Mouse (Mus musculus) embryonic fibroblast, embryonic 13.5 days (primary cell): ENCODE measurements at regions not wholly inside any gene's neighbourhood (a gene's known extent, or its start where the extent isn't known, plus 50 kb on each side); places are given as distances from the start of the nearest gene placed in this dataset.

Experiments used
- H3K27ac ChIP-seq: 2 replicates; pipeline ENCODE4 v1.5.1; 2012; ENCODE audit warnings: low read length, control low read depth, inconsistent platforms; ENCODE audit not compliant: insufficient read depth
- H3K4me1 ChIP-seq: 2 replicates; pipeline ENCODE4 v1.6.1; 2011; ENCODE audit warnings: low read length; ENCODE audit not compliant: control insufficient read depth, insufficient read depth
- H3K4me3 ChIP-seq: 2 replicates; pipeline ENCODE4 v1.5.1; 2011; ENCODE audit warnings: mild to moderate bottlenecking, control low read depth, low read length; ENCODE audit not compliant: insufficient read depth
- CTCF ChIP-seq: IDR thresholded peaks from 2 replicates; pipeline ENCODE4 v1.5.1; 2011; ENCODE audit warnings: mild to moderate bottlenecking, control low read depth, low read length, moderate library complexity, borderline replicate concordance; ENCODE audit not compliant: insufficient read depth
- POLR2A ChIP-seq: IDR thresholded peaks from 2 replicates; pipeline ENCODE4 v1.6.1; 2011; ENCODE audit warnings: low read depth, mild to moderate bottlenecking, control low read depth, low read length, moderate library complexity

- H3K4me3 ChIP-seq: no peak overlapping the region
- TF ChIP-seq POLR2A: no peak
- TF ChIP-seq CTCF: no peak
- no peaks in the 10 kb centered on the region for H3K4me1 ChIP-seq
- H3K27ac ChIP-seq: no peak overlapping the region; the same call in 1 of the 2 replicates
Observed at GRCm38 (mm10) chr3:139780054-139780453, 574.6 kb downstream of the Stpg2 start.

GRCm38 (mm10) chr3:139783406-139783805 lies 577.9 kb downstream of the Stpg2 start:
- H3K4me1 ChIP-seq: no peaks in the 10 kb centered on the region
- no peak for TF ChIP-seq CTCF
- no peak for TF ChIP-seq POLR2A
- H3K27ac ChIP-seq: no peak overlapping the region
- H3K4me3 ChIP-seq: no peak overlapping the region

DNA sequence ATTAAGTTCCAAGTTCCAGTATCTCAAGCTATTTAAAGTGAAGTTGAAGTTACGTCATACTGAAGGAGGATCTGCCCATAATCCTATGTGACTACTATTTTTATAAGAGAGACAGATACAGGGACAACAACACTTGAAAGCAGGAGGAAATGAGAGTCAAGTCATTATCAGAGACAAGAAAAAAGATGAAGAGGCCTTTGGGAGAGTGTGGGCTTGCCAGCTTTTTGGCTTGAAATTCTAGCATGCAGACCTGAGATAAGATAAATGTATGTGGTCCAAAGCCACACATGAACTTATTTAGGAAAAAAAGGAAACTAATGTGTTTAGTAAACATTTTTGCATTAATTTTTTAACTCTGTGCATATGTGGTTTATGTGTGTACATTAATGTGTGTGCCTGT lies 581.0 kb downstream of the Stpg2 start:
- Histone ChIP-seq H3K4me3 (no peak overlapping the region), H3K4me1 (no peaks in the 10 kb centered on the region), H3K27ac (no peak overlapping the region)
- TF ChIP-seq CTCF (no peak), POLR2A (no peak)

DNA sequence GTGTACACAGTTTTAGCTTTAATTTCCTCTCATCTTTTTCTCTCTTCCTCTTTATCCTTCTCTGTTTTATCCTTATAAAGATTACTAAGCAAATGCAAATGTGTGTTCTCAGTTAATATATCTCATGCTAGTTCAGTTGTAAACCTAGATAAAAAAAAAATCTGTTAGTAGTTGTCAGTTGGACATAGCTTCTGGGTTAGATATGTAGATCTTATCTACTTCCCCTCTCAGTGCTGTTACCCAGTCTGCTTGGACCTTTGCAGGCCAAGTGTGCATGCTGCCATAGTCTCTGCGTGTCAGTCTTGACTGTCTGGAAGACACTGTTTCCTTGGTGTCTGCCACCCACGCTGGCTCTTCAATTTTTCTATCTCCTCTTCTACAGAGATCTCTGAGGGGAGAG lies 583.4 kb downstream of the Stpg2 start:
- Histone ChIP-seq H3K4me3 (no peak overlapping the region), H3K27ac (no peak overlapping the region), H3K4me1 (no peaks in the 10 kb centered on the region)
- TF ChIP-seq CTCF: no peak
- no peak for TF ChIP-seq POLR2A

- Histone ChIP-seq H3K4me3 (no peak overlapping the region), H3K27ac (no peak overlapping the region), H3K4me1 (no peaks in the 10 kb centered on the region)
- no peak for TF ChIP-seq POLR2A
Observed at GRCm38 (mm10) chr3:139796685-139797084, 591.2 kb downstream of the Stpg2 start.

DNA sequence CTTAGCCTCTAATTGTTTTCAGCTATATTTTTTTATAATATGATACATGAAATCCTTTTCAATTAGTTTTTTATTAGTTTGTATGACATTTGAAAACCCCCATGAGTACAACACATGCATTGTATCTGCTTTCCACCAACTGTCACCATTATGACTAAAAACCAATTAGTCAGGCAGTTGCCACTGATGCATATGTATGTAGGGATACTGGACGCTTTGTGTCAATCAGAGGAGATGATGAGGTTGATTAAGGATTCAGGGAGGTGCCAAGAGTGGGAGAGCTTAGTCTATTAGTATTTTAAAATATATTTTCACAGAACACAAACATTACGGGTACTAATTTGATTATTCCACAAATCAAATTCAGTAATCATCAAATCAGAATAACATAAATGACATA lies 593.6 kb downstream of the Stpg2 start:
- H3K4me1 ChIP-seq: no peaks in the 10 kb centered on the region
- H3K4me3 ChIP-seq: no peak overlapping the region
- H3K27ac ChIP-seq: no peak overlapping the region
- TF ChIP-seq POLR2A: no peak
- TF ChIP-seq CTCF: no peak

- TF ChIP-seq CTCF (no peak), POLR2A (no peak)
- H3K27ac ChIP-seq: no peak overlapping the region
- no peaks in the 10 kb centered on the region for H3K4me1 ChIP-seq
- H3K4me3 ChIP-seq: no peak overlapping the region
Observed at GRCm38 (mm10) chr3:139802716-139803710, 597.5 kb downstream of the Stpg2 start.

DNA sequence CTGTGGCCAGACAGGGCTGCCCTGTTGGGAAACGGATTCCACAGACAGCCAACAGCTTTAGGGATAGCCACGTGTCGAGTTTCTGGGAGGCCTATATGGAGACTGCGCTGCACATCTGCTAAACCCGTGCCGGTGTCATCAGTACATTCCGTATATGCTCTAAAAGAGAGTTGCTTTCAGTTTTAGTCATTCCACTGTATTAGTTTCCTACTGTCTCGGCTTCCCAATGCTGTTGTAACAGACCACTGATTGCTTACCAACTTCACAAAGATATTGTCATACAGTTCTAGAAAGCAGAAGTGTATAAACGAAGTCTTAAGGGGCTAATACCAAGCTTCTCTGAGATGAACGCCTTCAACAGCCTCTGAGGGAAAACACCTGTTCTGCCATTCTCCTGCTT lies 622.5 kb downstream of the Stpg2 start:
- TF ChIP-seq POLR2A (no peak), CTCF (no peak)
- no peaks in the 10 kb centered on the region for H3K4me1 ChIP-seq
- H3K4me3 ChIP-seq: no peak overlapping the region
- no peak overlapping the region for H3K27ac ChIP-seq

DNA sequence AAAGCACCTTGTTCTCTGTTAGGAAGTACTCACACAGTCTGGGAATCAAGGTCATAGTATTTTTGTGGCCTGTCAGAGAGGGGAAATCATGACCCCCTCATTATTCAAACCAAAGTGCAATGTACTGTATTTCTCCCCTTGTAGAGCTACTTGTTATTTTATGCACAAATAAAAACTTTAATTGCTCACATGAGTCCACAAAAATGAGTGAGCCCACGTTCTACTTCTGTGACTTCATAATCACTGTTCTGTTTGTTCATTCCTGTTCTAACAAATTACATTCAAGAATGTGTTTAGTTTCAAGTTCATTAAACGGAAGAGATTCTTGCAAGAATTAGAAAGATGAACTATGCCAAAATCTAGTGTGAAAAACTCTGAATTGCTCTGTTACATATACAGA lies 623.1 kb downstream of the Stpg2 start:
- no peaks in the 10 kb centered on the region for H3K4me1 ChIP-seq
- TF ChIP-seq POLR2A: no peak
- TF ChIP-seq CTCF: no peak
- H3K4me3 ChIP-seq: no peak overlapping the region
- H3K27ac ChIP-seq: no peak overlapping the region

DNA sequence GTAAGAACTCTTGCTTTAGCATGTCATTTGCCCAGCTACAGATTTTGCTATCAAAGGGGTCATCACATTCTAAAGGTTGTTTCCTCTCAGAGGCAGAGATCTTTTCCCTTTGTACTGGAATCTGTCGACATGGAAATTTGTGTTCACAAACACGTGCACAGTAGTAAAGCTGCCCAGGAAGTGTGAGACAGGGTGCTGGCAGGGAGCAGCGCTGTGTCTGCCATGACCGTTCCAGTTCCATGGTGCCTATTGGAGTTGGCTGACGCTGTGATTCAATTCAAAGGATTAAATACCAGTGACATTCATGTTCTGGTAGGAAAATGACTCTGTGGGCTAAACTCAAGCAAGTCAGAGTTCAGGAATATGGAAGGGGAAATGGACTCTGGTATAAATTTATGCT lies 627.1 kb downstream of the Stpg2 start:
- no peaks in the 10 kb centered on the region for H3K4me1 ChIP-seq
- H3K4me3 ChIP-seq: no peak overlapping the region
- TF ChIP-seq POLR2A: no peak
- TF ChIP-seq CTCF: no peak
- H3K27ac ChIP-seq: no peak overlapping the region

DNA sequence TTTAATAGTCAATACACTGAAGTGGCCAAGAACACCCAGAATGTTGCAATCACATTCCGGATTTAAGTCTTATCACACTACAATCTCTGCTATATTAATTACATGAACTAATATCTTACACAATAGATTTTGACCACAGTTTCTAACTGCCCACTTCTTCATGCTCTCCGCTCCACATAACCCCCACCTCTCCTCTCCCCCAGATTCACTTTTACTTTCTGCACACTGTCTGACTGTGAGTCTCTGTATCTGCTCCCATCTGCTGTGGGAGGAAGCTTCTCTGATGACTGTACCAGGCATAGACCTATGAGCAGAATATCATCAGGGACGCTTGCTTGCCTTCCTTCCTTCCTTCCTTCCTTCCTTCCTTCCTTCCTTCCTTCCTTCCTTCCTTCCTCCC lies 636.5 kb downstream of the Stpg2 start:
- TF ChIP-seq POLR2A (no peak), CTCF (no peak)
- no peaks in the 10 kb centered on the region for H3K4me1 ChIP-seq
- no peak overlapping the region for H3K4me3 ChIP-seq
- no peak overlapping the region for H3K27ac ChIP-seq
